Mouse (Mus musculus) forebrain, embryonic 12.5 days (tissue): ENCODE measurements around the gene Plaa. TPM values are rescaled to one million over a fixed set of nuclear protein-coding genes. Genes with fewer than 3 reads are reported as not detected.

Experiments
- ATAC-seq: fragments of 200-750 bp; cut with Nextera tagmentation; 2 replicates; pipeline ENCODE4 v1.8.0; 2017; ENCODE audit warnings: moderate TSS enrichment; ENCODE audit not compliant: low FRiP score
- H3K27ac ChIP-seq: fragments of 300-500 bp; sonication (generic); 2 replicates; pipeline ENCODE4 v1.5.1; 2016; ENCODE audit warnings: mild to moderate bottlenecking
- H3K27me3 ChIP-seq: fragments of 300-500 bp; sonication (generic); 2 replicates; pipeline ENCODE4 v1.6.1; 2016; ENCODE audit warnings: mild to moderate bottlenecking
- H3K36me3 ChIP-seq: fragments of 300-500 bp; sonication (generic); replicated peaks from 2 replicates; pipeline ENCODE4 v1.6.1; 2016; ENCODE audit warnings: mild to moderate bottlenecking
- H3K4me1 ChIP-seq: fragments of 300-500 bp; sonication (generic); 2 replicates; pipeline ENCODE4 v1.6.1; 2016
- H3K4me2 ChIP-seq: fragments of 300-500 bp; sonication (generic); 2 replicates; pipeline ENCODE4 v1.6.1; 2016; ENCODE audit warnings: mild to moderate bottlenecking, moderate library complexity
- H3K4me3 ChIP-seq: fragments of 300-500 bp; sonication (generic); replicated peaks from 2 replicates; pipeline ENCODE4 v1.5.1; 2016; ENCODE audit warnings: mild to moderate bottlenecking
- H3K9ac ChIP-seq: fragments of 300-500 bp; sonication (generic); 2 replicates; pipeline ENCODE4 v1.6.1; 2016; ENCODE audit warnings: mild to moderate bottlenecking
- H3K9me3 ChIP-seq: fragments of 300-500 bp; sonication (generic); 2 replicates; pipeline ENCODE4 v1.6.1; 2016
- WGBS: fragments of 180-500 bp; shearing (Covaris S2); methylation state at CpG from one replicate; pipeline ENCODE4 v1.1.7; 2016; 5-methylcytosine and 5-hydroxymethylcytosine counted together
- polyA plus RNA-seq: library from polyadenylated mRNA; unstranded; fragments of >200 nt; fragmentation: Nextera tagmentation; extraction: Ambion mirVana; gene quantifications from 2 replicates; pipeline ENCODE4 v1.2.1, GENCODE M21; 2016

Plaa gene
- polyA plus RNA-seq, 1 experiment from 2014 or later = 98.6 TPM

DNA sequence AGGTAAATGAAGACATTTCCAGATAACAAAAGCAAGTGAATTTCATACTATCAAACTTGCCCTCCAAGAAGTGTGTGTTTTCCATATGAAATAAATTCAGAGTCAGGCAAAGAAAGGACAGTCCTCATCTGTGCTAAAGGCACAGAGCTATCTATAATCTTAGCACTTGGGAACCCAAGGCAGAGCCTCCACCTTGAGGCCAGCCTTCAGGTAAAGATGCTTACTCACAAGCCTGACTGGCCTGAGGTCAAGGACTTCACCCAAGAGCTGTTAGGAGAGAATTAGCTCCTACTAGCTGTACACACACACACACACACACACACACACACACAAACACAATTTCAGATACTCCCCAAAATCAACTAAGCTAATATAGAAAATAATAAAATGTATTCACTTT is 10.3 kb downstream of the Plaa start:
- H3K9me3 ChIP-seq = no peaks in the 10 kb centered on the region
- no peak overlapping the region for H3K4me3 ChIP-seq
- H3K4me2 ChIP-seq = no peak overlapping the region
- H3K27me3 ChIP-seq = no peaks in the 10 kb centered on the region
- H3K4me1 ChIP-seq = no peaks in the 10 kb centered on the region
- ATAC-seq = no peak
- no peaks in the 10 kb centered on the region for H3K36me3 ChIP-seq
- no peak overlapping the region for H3K9ac ChIP-seq
- no peak overlapping the region for H3K27ac ChIP-seq

DNA sequence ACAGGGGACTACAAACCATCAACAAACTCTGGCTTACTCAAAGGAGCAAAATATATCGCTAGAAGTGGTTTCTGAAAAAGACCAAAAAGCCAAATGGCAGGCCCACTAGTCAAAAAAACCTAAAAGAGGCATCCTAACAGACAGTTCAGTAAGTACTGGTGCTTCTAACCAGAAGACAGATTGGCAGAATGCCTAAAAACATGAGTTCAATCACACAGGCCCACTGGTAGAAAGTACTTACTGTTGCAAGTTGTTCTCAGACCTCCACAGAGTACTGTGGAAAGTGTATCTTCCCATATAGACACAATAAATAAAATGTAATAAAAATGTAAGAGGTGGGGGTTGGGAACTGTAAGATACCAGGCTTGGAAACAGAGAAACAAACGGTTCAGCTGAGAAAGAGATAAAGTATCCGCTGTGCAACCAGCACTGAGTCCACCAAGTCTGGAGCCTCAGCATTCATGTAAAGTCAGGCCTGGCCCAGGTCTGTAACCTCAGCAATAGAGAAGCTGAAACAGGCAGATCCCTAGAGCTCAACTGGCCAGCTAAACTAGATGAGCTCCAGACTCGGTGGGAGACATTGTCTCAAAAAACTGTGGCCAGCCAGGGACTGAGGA is 11.2 kb downstream of the Plaa start:
- H3K27ac ChIP-seq = no peak overlapping the region
- no peaks in the 10 kb centered on the region for H3K27me3 ChIP-seq
- no peak overlapping the region for H3K9ac ChIP-seq
- H3K4me1 ChIP-seq = no peaks in the 10 kb centered on the region
- no peak overlapping the region for H3K4me2 ChIP-seq
- H3K4me3 ChIP-seq = no peak overlapping the region
- H3K9me3 ChIP-seq = no peaks in the 10 kb centered on the region
- no peaks in the 10 kb centered on the region for H3K36me3 ChIP-seq
- 87% methylated on average over 4 of the region's 4 CpGs for WGBS
- no peak for ATAC-seq

DNA sequence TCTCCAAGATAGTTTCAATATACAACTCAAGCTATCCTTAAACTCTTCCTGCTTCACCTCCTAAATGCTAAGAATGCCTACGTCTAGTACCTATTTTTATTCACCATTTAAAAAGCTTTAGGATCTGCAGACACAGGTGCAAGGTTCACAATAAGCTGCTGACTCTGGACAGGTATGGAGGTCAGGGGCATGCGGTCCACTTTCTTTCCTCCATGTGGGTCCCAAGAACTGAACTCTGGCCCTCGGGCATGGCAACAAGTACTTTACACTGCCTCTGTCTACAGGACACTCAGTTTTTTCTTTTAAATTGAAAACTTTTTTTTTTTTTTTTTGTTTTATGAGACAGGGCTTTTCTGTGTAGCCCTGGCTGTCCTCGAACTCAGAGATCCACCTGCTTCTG is 30.4 kb downstream of the Plaa start:
- Histone ChIP-seq H3K4me2 (no peak overlapping the region), H3K27me3 (no peaks in the 10 kb centered on the region), H3K4me1 (no peaks in the 10 kb centered on the region), H3K9ac (no peak overlapping the region), H3K9me3 (no peaks in the 10 kb centered on the region), H3K36me3 (peaks cover 40% of the 10 kb centered on the region), H3K27ac (no peak overlapping the region), H3K4me3 (no peak overlapping the region)
- ATAC-seq = no peak
- WGBS = 97% methylated on average over 4 of the region's 4 CpGs

DNA sequence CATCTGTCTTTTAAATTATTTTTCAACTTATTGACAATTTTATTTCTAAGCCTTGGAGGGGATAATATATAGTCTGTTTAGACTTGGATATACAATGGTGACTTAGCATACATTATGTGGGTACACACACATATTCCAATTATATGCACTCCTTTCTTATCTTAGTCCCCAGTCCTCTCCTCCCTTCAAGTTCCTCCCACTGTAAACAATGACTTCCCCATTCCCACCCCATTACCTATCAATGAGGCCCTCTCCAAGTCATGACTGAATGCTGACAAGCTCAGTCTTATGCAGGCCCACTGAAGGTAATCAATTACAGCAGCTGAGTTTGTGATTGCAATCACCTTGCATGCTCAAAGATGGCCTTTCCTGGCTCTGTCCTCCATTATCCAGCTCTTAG is 38.7 kb downstream of the Plaa start:
- Histone ChIP-seq H3K27ac (no peak overlapping the region), H3K4me1 (no peaks in the 10 kb centered on the region), H3K4me2 (no peak overlapping the region), H3K27me3 (no peaks in the 10 kb centered on the region), H3K9ac (no peak overlapping the region), H3K4me3 (no peak overlapping the region), H3K36me3 (peaks cover 2% of the 10 kb centered on the region), H3K9me3 (no peaks in the 10 kb centered on the region)
- ATAC-seq = no peak

DNA sequence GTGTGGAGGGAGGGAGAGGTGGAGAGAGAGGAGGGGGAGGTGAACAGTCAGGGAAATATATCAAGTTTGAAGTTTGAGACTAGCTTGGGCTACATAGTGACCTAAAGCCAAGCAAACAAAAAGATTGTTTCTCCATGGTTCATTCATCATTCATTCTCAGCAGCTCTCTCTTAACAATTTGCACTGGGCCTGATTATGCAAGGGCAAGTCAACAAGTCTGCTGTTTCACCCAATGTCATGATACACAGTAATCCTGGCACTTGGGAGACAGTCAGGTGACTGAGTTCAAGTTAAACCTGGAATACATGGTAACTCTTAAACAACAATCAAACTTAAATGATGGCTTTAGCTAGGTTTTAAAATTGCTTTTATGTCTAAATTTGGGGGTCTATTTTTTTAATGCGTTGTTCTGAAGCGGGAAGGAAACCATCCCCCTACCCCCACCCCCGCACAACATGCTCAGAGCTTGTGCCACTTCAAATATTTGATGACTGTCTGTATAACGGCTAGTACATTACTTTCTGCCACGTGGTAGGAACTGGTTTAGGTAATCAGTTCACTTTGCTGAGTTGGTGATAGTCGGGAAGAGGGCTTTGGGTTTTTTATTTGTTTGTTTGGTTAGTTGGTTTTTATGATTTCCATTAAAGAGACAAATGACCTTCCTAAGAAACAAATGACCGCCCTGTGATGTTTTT is 40.9 kb downstream of the Plaa start:
- Histone ChIP-seq H3K4me3 (no peak overlapping the region), H3K27ac (no peak overlapping the region), H3K27me3 (no peaks in the 10 kb centered on the region), H3K4me2 (no peak overlapping the region), H3K9ac (no peak overlapping the region), H3K4me1 (no peaks in the 10 kb centered on the region), H3K9me3 (no peaks in the 10 kb centered on the region), H3K36me3 (no peaks in the 10 kb centered on the region)
- no peak for ATAC-seq
- WGBS = 80% methylated on average over 7 of the region's 7 CpGs

DNA sequence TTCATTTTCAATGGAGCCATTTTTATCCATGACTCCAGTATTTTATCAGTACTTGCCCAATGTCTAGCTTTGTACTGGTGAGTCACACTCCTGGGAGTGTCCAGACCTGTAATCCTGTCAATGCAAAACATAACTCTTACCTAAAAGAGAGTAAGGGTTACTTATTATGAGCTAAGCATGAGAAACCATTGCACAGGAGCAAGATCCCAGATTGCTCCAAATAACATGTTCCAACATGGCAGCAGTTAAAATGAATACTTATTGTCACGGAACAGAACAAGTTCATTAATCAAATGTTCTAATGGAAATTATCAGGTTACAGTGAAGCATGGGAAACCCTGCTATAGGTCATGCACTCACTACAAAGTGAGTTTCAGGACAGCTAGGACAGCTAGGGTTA is 42.7 kb downstream of the Plaa start:
- no peaks in the 10 kb centered on the region for H3K27me3 ChIP-seq
- H3K4me2 ChIP-seq = no peak overlapping the region
- H3K9me3 ChIP-seq = no peaks in the 10 kb centered on the region
- H3K9ac ChIP-seq = no peak overlapping the region
- H3K36me3 ChIP-seq = no peaks in the 10 kb centered on the region
- H3K4me3 ChIP-seq = no peak overlapping the region
- no peak overlapping the region for H3K27ac ChIP-seq
- H3K4me1 ChIP-seq = peaks cover 6% of the 10 kb centered on the region
- no peak for ATAC-seq
- WGBS = 79% methylated on average over 1 of the region's 1 CpGs

DNA sequence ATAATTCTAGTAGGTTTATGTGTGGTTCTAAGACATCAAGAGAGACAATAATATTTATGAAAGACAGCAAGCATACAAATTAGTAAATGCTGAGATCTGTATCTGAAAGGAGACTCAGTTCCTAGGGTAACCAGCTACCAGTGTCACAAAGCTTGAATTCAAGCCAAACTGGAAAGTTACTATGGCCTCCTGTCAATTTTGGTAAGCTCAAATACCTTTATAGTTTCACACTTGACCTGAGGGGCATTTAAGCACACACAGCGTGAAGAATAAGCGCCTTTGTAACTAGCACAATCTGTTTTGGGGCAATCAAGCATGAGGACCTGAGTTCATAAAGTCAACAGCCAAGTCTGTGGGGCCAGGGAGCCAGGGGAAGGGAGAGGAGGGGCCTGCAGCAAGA is 43.8 kb downstream of the Plaa start:
- Histone ChIP-seq H3K4me2 (no peak overlapping the region), H3K9ac (no peak overlapping the region), H3K27ac (no peak overlapping the region), H3K4me3 (no peak overlapping the region), H3K36me3 (no peaks in the 10 kb centered on the region), H3K27me3 (no peaks in the 10 kb centered on the region), H3K4me1 (peaks cover 10% of the 10 kb centered on the region), H3K9me3 (no peaks in the 10 kb centered on the region)
- no peak for ATAC-seq
- WGBS = 41% methylated on average over 2 of the region's 2 CpGs

DNA sequence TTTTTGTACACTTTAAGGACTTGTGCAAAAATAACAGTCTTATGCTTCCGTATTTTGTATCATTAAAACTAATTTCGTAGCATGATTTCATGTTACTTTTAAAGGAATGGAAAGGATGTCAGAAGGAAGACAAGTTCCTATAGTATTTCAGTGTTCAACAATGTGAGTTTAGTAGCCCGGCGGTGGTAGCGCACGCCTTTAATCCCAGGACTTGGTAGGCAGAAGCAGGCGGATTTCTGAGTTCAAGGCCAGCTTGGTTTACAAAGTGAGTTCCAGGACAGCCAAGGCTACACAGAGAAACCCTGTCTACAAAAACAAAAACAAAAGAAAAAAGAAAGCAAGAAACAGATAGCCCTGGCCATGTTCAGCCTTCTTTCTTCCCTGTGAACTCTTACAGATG is 45.9 kb downstream of the Plaa start:
- H3K9ac ChIP-seq = no peak overlapping the region
- 81% methylated on average over 7 of the region's 7 CpGs for WGBS
- H3K4me1 ChIP-seq = peaks cover 10% of the 10 kb centered on the region
- ATAC-seq = no peak
- no peaks in the 10 kb centered on the region for H3K27me3 ChIP-seq
- H3K4me3 ChIP-seq = no peak overlapping the region
- H3K36me3 ChIP-seq = no peaks in the 10 kb centered on the region
- H3K4me2 ChIP-seq = no peak overlapping the region
- no peaks in the 10 kb centered on the region for H3K9me3 ChIP-seq
- no peak overlapping the region for H3K27ac ChIP-seq

DNA sequence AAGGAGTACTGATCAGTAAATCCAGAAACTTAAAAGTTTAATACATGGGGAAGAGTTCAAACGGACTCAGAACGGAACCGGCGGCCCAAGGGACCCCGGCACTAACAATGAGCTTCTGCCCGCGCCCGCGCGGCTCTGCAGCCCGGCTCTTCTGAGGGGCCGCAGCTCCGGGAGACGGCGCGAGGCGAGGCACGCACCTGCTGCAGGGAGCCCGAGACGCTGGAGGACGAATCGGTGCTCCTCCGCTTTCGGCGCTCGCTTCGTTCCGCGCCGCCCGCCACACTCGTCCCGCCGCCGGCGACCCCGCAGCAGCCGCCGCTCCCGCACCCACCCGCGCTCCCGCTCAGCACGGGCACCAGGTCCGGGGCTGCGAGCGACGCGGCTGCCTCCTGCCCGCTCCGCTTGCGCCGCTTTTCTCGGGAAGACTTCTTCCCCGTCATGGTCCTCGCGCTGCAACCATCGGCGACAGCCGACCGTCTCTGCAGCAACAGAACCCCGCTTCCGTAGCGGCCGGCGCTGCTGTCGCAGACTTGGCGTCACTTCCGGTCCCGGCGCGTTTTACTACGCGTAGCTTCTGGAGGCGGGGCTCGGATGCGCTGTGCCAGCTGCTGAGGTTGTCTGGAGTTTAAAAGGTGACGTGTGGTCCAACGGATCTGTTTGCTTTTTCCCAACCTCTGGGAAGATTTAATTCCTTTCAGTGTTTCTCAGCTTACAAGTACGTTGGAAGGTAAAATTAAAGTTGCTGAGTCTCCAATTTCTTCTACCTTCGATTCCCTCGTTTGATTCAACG is 46.6 kb downstream of the Plaa start, which contains the start of the genes Gm10306 and Caap1:
Gene Gm10306, plus strand, starts transcription at position 282 of the 790 bp plus-strand sequence.
Gene Caap1, minus strand, starts transcription at position 532 of the 790 bp plus-strand sequence.
- Histone ChIP-seq H3K4me1 (peaks cover 10% of the 10 kb centered on the region), H3K27me3 (no peaks in the 10 kb centered on the region), H3K4me2 (peak within 1 kb of the TSS; percentile 68), H3K36me3 (no peaks in the 10 kb centered on the region), H3K27ac (peak within 1 kb of the TSS; percentile 82), H3K4me3 (peak within 1 kb of the TSS; percentile 96), H3K9me3 (no peaks in the 10 kb centered on the region), H3K9ac (peak within 1 kb of the TSS; percentile 83)
- WGBS = 2% methylated on average over 71 of the region's 83 CpGs
- peak; percentile 98 for ATAC-seq

DNA sequence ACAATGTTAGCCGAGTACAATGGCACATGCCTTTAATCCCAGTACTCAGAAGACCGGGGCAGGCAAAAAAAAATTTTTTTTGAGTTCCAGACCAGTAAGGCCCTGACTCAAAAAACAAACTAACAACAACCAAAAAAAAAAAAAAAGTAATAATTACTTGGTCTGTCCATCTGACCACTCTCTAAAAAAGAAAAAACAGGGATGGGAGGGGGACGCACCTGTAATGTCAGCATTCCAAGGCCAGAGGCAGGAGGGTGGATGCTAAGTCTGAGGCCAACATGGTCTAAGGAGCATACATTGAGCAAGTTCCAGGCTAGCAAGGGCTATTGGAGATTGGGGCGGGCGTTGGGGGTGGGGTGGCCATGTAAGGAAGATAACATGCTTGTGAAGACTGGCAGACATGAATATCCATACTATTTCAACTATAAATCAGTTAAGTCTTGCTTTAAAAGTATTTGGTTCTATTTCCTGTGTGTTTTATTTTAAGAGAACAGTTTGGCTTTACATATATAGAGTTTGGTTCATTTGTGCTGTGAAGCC is 48.0 kb downstream of the Plaa start:
- Histone ChIP-seq H3K9me3 (no peaks in the 10 kb centered on the region), H3K4me3 (peak overlapping the region; percentile 4; the same call in 1 of the 2 replicates), H3K4me1 (peaks cover 10% of the 10 kb centered on the region), H3K27ac (no peak overlapping the region), H3K27me3 (no peaks in the 10 kb centered on the region), H3K36me3 (no peaks in the 10 kb centered on the region), H3K4me2 (peak overlapping the region; percentile 68), H3K9ac (no peak overlapping the region)
- no peak for ATAC-seq
- 92% methylated on average over 5 of the region's 5 CpGs for WGBS

DNA sequence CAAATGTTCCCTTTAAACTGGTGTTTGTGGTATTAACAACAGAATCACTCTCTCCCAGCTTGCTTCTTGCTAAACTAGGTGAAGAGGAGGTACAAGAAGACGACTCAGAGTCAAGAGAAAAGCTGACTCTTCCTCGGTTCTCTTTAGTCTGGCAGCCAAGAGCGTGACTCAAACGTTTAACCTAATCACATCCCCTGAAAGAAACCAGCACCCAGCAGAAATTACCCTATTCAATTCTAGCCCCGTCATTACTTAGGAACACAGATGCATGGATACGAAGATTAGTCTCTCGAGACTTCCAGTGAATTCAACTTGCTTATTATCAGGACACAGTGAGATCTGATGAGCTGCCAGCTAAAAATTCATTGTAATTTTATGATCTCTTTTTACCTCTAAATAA is 58.7 kb downstream of the Plaa start:
- H3K27ac ChIP-seq = no peak overlapping the region
- no peaks in the 10 kb centered on the region for H3K9me3 ChIP-seq
- no peaks in the 10 kb centered on the region for H3K27me3 ChIP-seq
- no peaks in the 10 kb centered on the region for H3K4me1 ChIP-seq
- 84% methylated on average over 7 of the region's 7 CpGs for WGBS
- H3K4me2 ChIP-seq = no peak overlapping the region
- no peak for ATAC-seq
- H3K4me3 ChIP-seq = no peak overlapping the region
- no peak overlapping the region for H3K9ac ChIP-seq
- peaks cover 51% of the 10 kb centered on the region for H3K36me3 ChIP-seq

DNA sequence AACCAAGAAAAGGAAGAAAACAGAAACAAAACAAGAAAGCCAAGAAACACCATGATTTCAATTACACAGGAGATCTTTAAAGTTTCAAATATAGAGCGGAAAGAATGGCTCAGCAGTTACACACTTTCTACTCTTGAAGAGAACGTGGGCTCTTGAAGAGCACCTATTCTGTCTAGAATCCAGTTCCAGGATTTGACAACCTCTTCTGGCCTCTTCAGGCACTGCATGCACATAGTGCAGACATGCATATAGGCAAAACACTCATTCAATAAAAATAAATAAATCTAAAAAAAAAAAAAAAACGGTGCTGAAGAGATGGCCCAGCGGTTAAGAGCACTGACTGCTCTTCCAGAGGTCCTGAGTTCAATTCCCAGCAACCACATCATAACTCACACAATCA is 60.0 kb downstream of the Plaa start:
- ATAC-seq = no peak
- Histone ChIP-seq H3K4me2 (no peak overlapping the region), H3K9me3 (no peaks in the 10 kb centered on the region), H3K36me3 (peaks cover 56% of the 10 kb centered on the region), H3K27ac (no peak overlapping the region), H3K27me3 (no peaks in the 10 kb centered on the region), H3K4me1 (no peaks in the 10 kb centered on the region), H3K4me3 (no peak overlapping the region), H3K9ac (no peak overlapping the region)
- 96% methylated on average over 4 of the region's 4 CpGs for WGBS
